Mouse (Mus musculus) urinary bladder, postnatal 25 days (tissue): ENCODE data around the gene Cep250.
A peak's percentile ranks its signal among the peaks of the same experiment; 100 is the strongest.
"Not testable (repeated sequence)": the region's sequence is repeated elsewhere in the genome, so short reads cannot be mapped to it uniquely, and the experiment has no call there.

Source experiments
- DNase-seq: peaks from one replicate; pipeline ENCODE4 v3.0.0; 2022; ENCODE audit warnings: low spot score

The Cep250 gene

GRCm38 (mm10) chr2:155956134-155957059, at the start of gene Cep250:
TSS of gene Cep250 (plus strand) at chr2:155956458.
- DNase-seq = peak; percentile 81

- DNase-seq = no peak
These were observed 41.6 kb upstream of the Cep250 start for GRCm38 (mm10) chr2:155914684-155915083.

GRCm38 (mm10) chr2:155923143-155923542, 33.1 kb upstream of the Cep250 start:
- DNase-seq = no peak

- DNase-seq = not testable (repeated sequence)
These were observed 31.0 kb upstream of the Cep250 start for GRCm38 (mm10) chr2:155925213-155925612.

- no peak for DNase-seq
These were observed 27.4 kb upstream of the Cep250 start for GRCm38 (mm10) chr2:155928711-155929345.

GRCm38 (mm10) chr2:155929531-155930442, 26.5 kb upstream of the Cep250 start, which contains the start of gene Uqcc1:
TSS of gene Uqcc1 (minus strand) at chr2:155930310.
- peak; percentile 87 for DNase-seq

GRCm38 (mm10) chr2:155939897-155940529, 16.2 kb upstream of the Cep250 start:
- DNase-seq = no peak

- DNase-seq = no peak
These were observed 15.6 kb upstream of the Cep250 start, which contains the start of gene Gm15557 for GRCm38 (mm10) chr2:155940681-155941080. TSS of gene Gm15557 (plus strand) at chr2:155940728.

GRCm38 (mm10) chr2:155941697-155942442, 14.4 kb upstream of the Cep250 start:
- no peak for DNase-seq

GRCm38 (mm10) chr2:155943463-155943862, 12.8 kb upstream of the Cep250 start:
- no peak for DNase-seq

- no peak for DNase-seq
These were observed 11.6 kb upstream of the Cep250 start for GRCm38 (mm10) chr2:155944685-155945084.

- DNase-seq = no peak
These were observed 11.1 kb upstream of the Cep250 start, which contains the start of gene Gdf5 for GRCm38 (mm10) chr2:155945124-155945523. TSS of gene Gdf5 (minus strand) at chr2:155945367.

- DNase-seq = no peak
These were observed 10.7 kb upstream of the Cep250 start for GRCm38 (mm10) chr2:155945580-155945979.

GRCm38 (mm10) chr2:155946069-155946468, 10.2 kb upstream of the Cep250 start:
- peak; percentile 79 for DNase-seq

GRCm38 (mm10) chr2:155946499-155946898, 9.8 kb upstream of the Cep250 start:
- DNase-seq = no peak

- no peak for DNase-seq
These were observed 8.8 kb upstream of the Cep250 start for GRCm38 (mm10) chr2:155947390-155948002.

- no peak for DNase-seq
These were observed 6.9 kb upstream of the Cep250 start for GRCm38 (mm10) chr2:155949362-155949761.

GRCm38 (mm10) chr2:155952006-155952405, 4.3 kb upstream of the Cep250 start:
- DNase-seq = peak; percentile 29

- DNase-seq = no peak
These were observed 3.7 kb downstream of the Cep250 start for GRCm38 (mm10) chr2:155959981-155960380.

- no peak for DNase-seq
These were observed 5.6 kb downstream of the Cep250 start for GRCm38 (mm10) chr2:155961862-155962261.
